Mouse (Mus musculus): ENCODE measurements at regions not wholly inside any gene's neighbourhood (a gene's known extent, or its start where the extent isn't known, plus 50 kb on each side); places are given as distances from the start of the nearest gene placed in this dataset.

DNA sequence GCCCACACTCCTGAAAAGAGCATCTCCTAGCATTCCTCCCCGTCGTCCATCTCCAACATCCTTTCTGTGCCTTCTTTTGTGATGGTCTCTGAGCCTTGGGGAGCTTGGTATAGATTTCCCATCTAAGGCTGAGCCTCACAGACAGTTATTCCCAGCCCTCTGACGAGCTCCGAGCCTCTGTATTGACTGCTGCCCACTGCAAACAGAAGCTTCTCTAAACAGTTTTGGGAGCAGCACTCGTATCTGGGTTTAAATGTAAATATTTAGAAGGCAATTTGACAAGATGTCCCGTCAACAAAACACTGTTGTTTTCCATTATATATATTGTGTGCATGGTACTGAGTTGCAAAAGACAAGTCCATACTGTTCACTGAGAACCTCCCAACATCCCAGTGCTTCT, 86.4 kb upstream of the Egr2 start:
- TF ChIP-seq POLR2A (IDR thresholded peaks at IDR 0.05; ENCODE audit: control insufficient read depth, low read depth, low read length): no peak
- no peak for TF ChIP-seq CTCF (IDR thresholded peaks at IDR 0.05; ENCODE audit: control insufficient read depth, insufficient read depth, insufficient replicate concordance, low read depth, low read length)
